ENCODE assay signal across 27 mouse cellular contexts in genomic region chr3:114959311-114959967, GRCm38 (mm10). TPM values are rescaled to one million over a fixed set of nuclear protein-coding genes. Genes with fewer than 3 reads are reported as not detected.
DNase-seq lines count a peak whose midpoint lies in the region; ATAC-seq and TF ChIP-seq lines count a peak whose summit lies in the region.
"Had no signal": no experiment of that assay in that cellular context is flagged by ENCODE, and none has a peak within 500 bp of the region (broad histone marks: within the 10 kb centered on the region; RNA-seq: fewer than 3 reads in every experiment).

No protein-coding gene starts in this region.

- TF ChIP-seq POLR2A in kidney, adult 2 months (IDR thresholded peaks at IDR 0.05; ENCODE audit: low read depth, low read length): no peak

- no peak overlapping the region for H3K4me3 ChIP-seq in forebrain, embryonic 12.5 days (replicated peaks)
- H3K4me3 ChIP-seq in forebrain, embryonic 15.5 days: no peak overlapping the region
- no peak overlapping the region for H3K4me3 ChIP-seq in hindbrain, embryonic 15.5 days
- no peak overlapping the region for H3K4me3 ChIP-seq in hindbrain, embryonic 14.5 days (replicated peaks; ENCODE audit: low read length)
- H3K4me3 ChIP-seq in midbrain, embryonic 13.5 days (replicated peaks): no peak overlapping the region
- H3K4me3 ChIP-seq in midbrain, postnatal 0 days (ENCODE audit: low read depth, low read length): no peak overlapping the region
- no peak overlapping the region for H3K4me3 ChIP-seq in kidney, adult 2 months (ENCODE audit: insufficient read depth, low read depth, low read length)
- H3K4me3 ChIP-seq: kidney, embryonic 15.5 days; layer of hippocampus, adult 2 months; liver, embryonic 13.5 days; megakaryocyte, embryonic 14.5 days had no signal

- no peak for TF ChIP-seq CTCF in midbrain, postnatal 0 days (IDR thresholded peaks at IDR 0.05)
- no peak for TF ChIP-seq CTCF in kidney, adult 2 months (conservative IDR thresholded peaks at IDR 0.05; ENCODE audit: insufficient read depth, insufficient read length, low read depth, low read length)

- H3K9me3 ChIP-seq in forebrain, embryonic 12.5 days: no peaks in the 10 kb centered on the region
- H3K9me3 ChIP-seq in forebrain, embryonic 15.5 days: no peaks in the 10 kb centered on the region
- no peaks in the 10 kb centered on the region for H3K9me3 ChIP-seq in hindbrain, embryonic 15.5 days
- H3K9me3 ChIP-seq in hindbrain, embryonic 14.5 days (ENCODE audit: control insufficient read depth, low read length): no peaks in the 10 kb centered on the region
- H3K9me3 ChIP-seq in midbrain, embryonic 13.5 days: no peaks in the 10 kb centered on the region
- no peaks in the 10 kb centered on the region for H3K9me3 ChIP-seq in midbrain, postnatal 0 days (ENCODE audit: low read length)
- H3K9me3 ChIP-seq: kidney, embryonic 15.5 days; liver, embryonic 13.5 days; megakaryocyte, embryonic 14.5 days had no signal

- H3K4me2 ChIP-seq in forebrain, embryonic 12.5 days: no peak overlapping the region
- H3K4me2 ChIP-seq in forebrain, embryonic 15.5 days (replicated peaks): no peak overlapping the region
- H3K4me2 ChIP-seq in hindbrain, embryonic 15.5 days: no peak overlapping the region
- H3K4me2 ChIP-seq in hindbrain, embryonic 14.5 days (replicated peaks): no peak overlapping the region
- H3K4me2 ChIP-seq in midbrain, embryonic 13.5 days (replicated peaks): no peak overlapping the region
- no peak overlapping the region for H3K4me2 ChIP-seq in midbrain, postnatal 0 days (ENCODE audit: low read depth, low read length, poor library complexity, severe bottlenecking)
- H3K4me2 ChIP-seq: kidney, embryonic 15.5 days; liver, embryonic 13.5 days had no signal

- DNase-seq in hindbrain, embryonic 14.5 days (ENCODE audit: low spot score): no peak
- no peak for DNase-seq in midbrain, postnatal 0 days (ENCODE audit: low spot score)
- DNase-seq in layer of hippocampus, adult 11-12 months (ENCODE audit: low spot score): no peak
- DNase-seq in kidney, adult 2 months: no peak
- DNase-seq: adrenal gland, postnatal 14 days; cerebellum, adult 11-12 months; cerebellum, adult 9-11 months; gastrocnemius, postnatal 14 days; heart, postnatal 14 days; kidney, postnatal 25 days; left cerebral cortex, postnatal 4 days; liver, embryonic 13.5 days; lung, adult 18-20 months; lung, postnatal 4 days had no signal

- no peaks in the 10 kb centered on the region for H3K27me3 ChIP-seq in forebrain, embryonic 12.5 days
- no peaks in the 10 kb centered on the region for H3K27me3 ChIP-seq in forebrain, embryonic 15.5 days
- no peaks in the 10 kb centered on the region for H3K27me3 ChIP-seq in hindbrain, embryonic 15.5 days
- no peaks in the 10 kb centered on the region for H3K27me3 ChIP-seq in hindbrain, embryonic 14.5 days (ENCODE audit: control insufficient read depth, insufficient read depth, low read length)
- H3K27me3 ChIP-seq in midbrain, embryonic 13.5 days: no peaks in the 10 kb centered on the region
- no peaks in the 10 kb centered on the region for H3K27me3 ChIP-seq in midbrain, postnatal 0 days (ENCODE audit: insufficient read depth, low read length)
- no peaks in the 10 kb centered on the region for H3K27me3 ChIP-seq in kidney, adult 2 months (replicated peaks; ENCODE audit: control insufficient read depth, insufficient read depth, low read length)
- H3K27me3 ChIP-seq: kidney, embryonic 15.5 days; liver, embryonic 13.5 days; megakaryocyte, embryonic 14.5 days had no signal

- WGBS in forebrain, embryonic 12.5 days: 28% methylated on average over 7 of the region's 7 CpGs
- WGBS in forebrain, embryonic 15.5 days: 24% methylated on average over 7 of the region's 7 CpGs
- 38% methylated on average over 7 of the region's 7 CpGs for WGBS in hindbrain, embryonic 15.5 days
- WGBS in hindbrain, embryonic 14.5 days: 38% methylated on average over 7 of the region's 7 CpGs
- WGBS in midbrain, embryonic 13.5 days: 38% methylated on average over 7 of the region's 7 CpGs
- WGBS in midbrain, postnatal 0 days: 45% methylated on average over 7 of the region's 7 CpGs
- 64% methylated on average over 7 of the region's 7 CpGs for WGBS in kidney, adult 2 months

- peaks cover 4% of the 10 kb centered on the region; the same call in 1 of the 2 replicates for H3K4me1 ChIP-seq in forebrain, embryonic 12.5 days
- no peaks in the 10 kb centered on the region for H3K4me1 ChIP-seq in forebrain, embryonic 15.5 days
- H3K4me1 ChIP-seq in hindbrain, embryonic 15.5 days (replicated peaks): 0 out of 2 replicates have a peak, but pooled peaks cover 4% of the 10 kb centered on the region
- no peaks in the 10 kb centered on the region for H3K4me1 ChIP-seq in hindbrain, embryonic 14.5 days (replicated peaks; ENCODE audit: control insufficient read depth, insufficient read depth, low read length)
- H3K4me1 ChIP-seq in midbrain, embryonic 13.5 days (replicated peaks): peaks cover 6% of the 10 kb centered on the region; the same call in 1 of the 2 replicates
- H3K4me1 ChIP-seq in midbrain, postnatal 0 days (ENCODE audit: insufficient read depth, low read length): no peaks in the 10 kb centered on the region
- H3K4me1 ChIP-seq in kidney, adult 2 months (ENCODE audit: control insufficient read depth, insufficient read depth, low read length): no peaks in the 10 kb centered on the region
- H3K4me1 ChIP-seq: kidney, embryonic 15.5 days; liver, embryonic 13.5 days had no signal

- H3K36me3 ChIP-seq in forebrain, embryonic 12.5 days (replicated peaks): no peaks in the 10 kb centered on the region
- H3K36me3 ChIP-seq in forebrain, embryonic 15.5 days: no peaks in the 10 kb centered on the region
- H3K36me3 ChIP-seq in hindbrain, embryonic 15.5 days: no peaks in the 10 kb centered on the region
- H3K36me3 ChIP-seq in hindbrain, embryonic 14.5 days (replicated peaks; ENCODE audit: control insufficient read depth, insufficient read depth): no peaks in the 10 kb centered on the region
- no peaks in the 10 kb centered on the region for H3K36me3 ChIP-seq in midbrain, embryonic 13.5 days
- H3K36me3 ChIP-seq in midbrain, postnatal 0 days (ENCODE audit: insufficient read depth, low read length): no peaks in the 10 kb centered on the region
- no peaks in the 10 kb centered on the region for H3K36me3 ChIP-seq in kidney, adult 2 months (ENCODE audit: control insufficient read depth, insufficient read depth, low read length)
- H3K36me3 ChIP-seq: kidney, embryonic 15.5 days; liver, embryonic 13.5 days had no signal

- H3K27ac ChIP-seq in forebrain, embryonic 12.5 days: no peak overlapping the region
- no peak overlapping the region for H3K27ac ChIP-seq in forebrain, embryonic 15.5 days (replicated peaks)
- no peak overlapping the region for H3K27ac ChIP-seq in hindbrain, embryonic 15.5 days (replicated peaks)
- no peak overlapping the region for H3K27ac ChIP-seq in hindbrain, embryonic 14.5 days
- no peak overlapping the region for H3K27ac ChIP-seq in midbrain, embryonic 13.5 days
- H3K27ac ChIP-seq in midbrain, postnatal 0 days (ENCODE audit: low read depth, low read length): no peak overlapping the region
- no peak overlapping the region for H3K27ac ChIP-seq in kidney, adult 2 months (ENCODE audit: insufficient read depth, low read depth, low read length)
- H3K27ac ChIP-seq: kidney, embryonic 15.5 days; layer of hippocampus, adult 2 months; liver, embryonic 13.5 days had no signal

- no peak overlapping the region for H3K9ac ChIP-seq in forebrain, embryonic 12.5 days
- H3K9ac ChIP-seq in forebrain, embryonic 15.5 days (replicated peaks): no peak overlapping the region
- no peak overlapping the region for H3K9ac ChIP-seq in hindbrain, embryonic 15.5 days
- no peak overlapping the region for H3K9ac ChIP-seq in hindbrain, embryonic 14.5 days
- H3K9ac ChIP-seq in midbrain, embryonic 13.5 days (replicated peaks): no peak overlapping the region
- no peak overlapping the region for H3K9ac ChIP-seq in midbrain, postnatal 0 days (replicated peaks; ENCODE audit: low read length, poor library complexity, severe bottlenecking)
- H3K9ac ChIP-seq: kidney, embryonic 15.5 days; liver, embryonic 13.5 days had no signal

- ATAC-seq in forebrain, embryonic 12.5 days (ENCODE audit: low FRiP score): peak; percentile 58; the same call in 1 of the 2 replicates
- no peak for ATAC-seq in forebrain, embryonic 15.5 days (replicated peaks)
- 0 out of 2 replicates have a peak, but pooled peaks have one; percentile 23 for ATAC-seq in hindbrain, embryonic 15.5 days (ENCODE audit: low FRiP score, low read depth)
- ATAC-seq in hindbrain, embryonic 14.5 days (ENCODE audit: low FRiP score): no peak; the same call in 1 of the 2 replicates
- peak; percentile 62 for ATAC-seq in midbrain, embryonic 13.5 days
- ATAC-seq in midbrain, postnatal 0 days (ENCODE audit: low FRiP score): 0 out of 2 replicates have a peak, but pooled peaks have one; percentile 16
- ATAC-seq: CD4-positive, CD25-positive, alpha-beta regulatory T cell, adult 4 months; intestine, postnatal 0 days; lung, postnatal 0 days had no signal

RNA-seq across cellular contexts. Expression of gene Olfm3, which starts 55.6 kb away (rescaled TPM):
- polyA plus RNA-seq in forebrain, embryonic 12.5 days (2016; fragmentation: Nextera tagmentation; extraction: Ambion mirVana): 0.78 and 0.92 TPM in 2 replicates
- 3.7 and 4.8 TPM in 2 replicates for polyA plus RNA-seq in forebrain, embryonic 15.5 days (2015; fragmentation: Nextera tagmentation; extraction: Ambion mirVana)
- polyA plus RNA-seq in hindbrain, embryonic 15.5 days (2015; fragmentation: Nextera tagmentation; extraction: Ambion mirVana): 17.5 and 18.9 TPM in 2 replicates
- 25.6 and 32.1 TPM in 2 replicates for polyA plus RNA-seq in hindbrain, embryonic 14.5 days (2014; fragmentation: Nextera tagmentation; extraction: Ambion mirVana)
- polyA plus RNA-seq in midbrain, embryonic 13.5 days (2015; fragmentation: Nextera tagmentation; extraction: Ambion mirVana): 5.9 and 6.7 TPM in 2 replicates
- 33.0 and 40.1 TPM in 2 replicates for total RNA-seq in midbrain, postnatal 0 days (2014; rRNA removed)
- 19.8 and 20.9 TPM in 2 replicates for polyA plus RNA-seq in midbrain, postnatal 0 days (2015; fragmentation: Nextera tagmentation; extraction: Ambion mirVana)
- 3.5 and 4.3 TPM in 2 replicates for polyA plus RNA-seq in kidney, adult 2 months (2012; rRNA removed)
- total RNA-seq: gastrocnemius, postnatal 14 days; granulocyte monocyte progenitor cell, adult 5-6 weeks; heart, postnatal 14 days had no signal
- polyA plus RNA-seq: CD4-positive, CD25-positive, alpha-beta regulatory T cell, adult 4 months; heart, embryonic 14.5 days; intestine, postnatal 0 days; liver, embryonic 13.5 days; lung, postnatal 0 days; testis, adult 2 months had no signal

Comparison
In these comparisons a context has a peak if more than half of its experiments do, and no peak if none do; other contexts are left out.
1. ATAC-seq: peak in forebrain, embryonic 12.5 days (single experiment), hindbrain, embryonic 15.5 days (single experiment), midbrain, embryonic 13.5 days (single experiment) and midbrain, postnatal 0 days (single experiment); none in forebrain, embryonic 15.5 days (single experiment) and hindbrain, embryonic 14.5 days (single experiment).